Mouse (Mus musculus) MEL (cell line): ENCODE data around the gene Tead1. TPM values are rescaled to one million over a fixed set of nuclear protein-coding genes. Genes with fewer than 3 reads are reported as not detected.

Source experiments
- DNase-seq: peaks from one replicate; pipeline ENCODE4 v3.0.0; 2011; ENCODE audit warnings: low read depth, low spot score
- H3K27ac ChIP-seq: 2 replicates; pipeline ENCODE4 v1.5.1; 2012; ENCODE audit warnings: low read depth, mild to moderate bottlenecking, control low read depth, low read length, moderate library complexity; ENCODE audit not compliant: control insufficient read depth
- H3K27me3 ChIP-seq, 2 experiments: fragments of 150-350 bp in 1 of 2; sonication (generic) in 1 of 2; 2 replicates each; pipeline ENCODE4 v1.6.1; 2012; ENCODE audit warnings: low read length in 2 of 2, mild to moderate bottlenecking in 2 of 2, improper control_type of control experiment in 1 of 2, moderate library complexity in 1 of 2; ENCODE audit not compliant: insufficient read depth in 2 of 2, control insufficient read depth in 1 of 2
- H3K36me3 ChIP-seq, 2 experiments: 2 replicates each; pipeline ENCODE4 v1.6.1; 2012 to 2014; ENCODE audit warnings: low read length in 2 of 2, improper control_type of control experiment in 1 of 2, inconsistent platforms in 1 of 2, mild to moderate bottlenecking in 1 of 2; ENCODE audit not compliant: insufficient read depth in 2 of 2, control insufficient read depth in 1 of 2
- H3K4me1 ChIP-seq, 2 experiments: fragments of 150-350 bp in 1 of 2; sonication (generic) in 1 of 2; 2 replicates each; pipeline ENCODE4 v1.6.1; 2012; ENCODE audit warnings: low read length in 2 of 2, improper control_type of control experiment in 1 of 2, mild to moderate bottlenecking in 1 of 2; ENCODE audit not compliant: insufficient read depth in 2 of 2, control insufficient read depth in 1 of 2
- H3K4me3 ChIP-seq, 2 experiments: fragments of 150-350 bp in 1 of 2; sonication (generic) in 1 of 2; 2 replicates each; pipeline ENCODE4 v1.5.1; 2012; ENCODE audit warnings: low read depth in 2 of 2, low read length in 2 of 2, mild to moderate bottlenecking in 2 of 2, moderate library complexity in 2 of 2, control low read depth in 1 of 2, improper control_type of control experiment in 1 of 2; ENCODE audit not compliant: control insufficient read depth in 1 of 2, insufficient read depth in 1 of 2
- H3K79me2 ChIP-seq: 2 replicates; pipeline ENCODE4 v1.6.1; 2012; ENCODE audit warnings: mild to moderate bottlenecking, low read length, moderate library complexity; ENCODE audit not compliant: control insufficient read depth, poor library complexity, insufficient read depth
- H3K9ac ChIP-seq: 2 replicates; pipeline ENCODE4 v1.6.1; 2012; ENCODE audit warnings: low read depth, mild to moderate bottlenecking, control low read depth, low read length, moderate library complexity; ENCODE audit not compliant: control insufficient read depth, poor library complexity, severe bottlenecking
- H3K9me3 ChIP-seq: fragments of 150-350 bp; sonication (generic); replicated peaks from 2 replicates; pipeline ENCODE4 v1.6.1; 2012; ENCODE audit warnings: mild to moderate bottlenecking, low read length, improper control_type of control experiment, moderate library complexity; ENCODE audit not compliant: insufficient read depth
- CTCF ChIP-seq, 3 experiments: IDR thresholded peaks in 2 of 3; conservative IDR thresholded peaks in 1 of 3; 2 replicates each; pipeline ENCODE4 v1.5.1; 2011 to 2012; ENCODE audit warnings: low read length in 3 of 3, low read depth in 2 of 3, mild to moderate bottlenecking in 2 of 3, improper control_type of control experiment in 1 of 3, inconsistent platforms in 1 of 3, mixed read lengths in 1 of 3, moderate library complexity in 1 of 3; ENCODE audit not compliant: control insufficient read depth in 1 of 3, insufficient read depth in 1 of 3, poor library complexity in 1 of 3, severe bottlenecking in 1 of 3
- E2F4 ChIP-seq: IDR thresholded peaks from 2 replicates; pipeline ENCODE4 v1.6.1; 2011; ENCODE audit warnings: low read depth, low read length, improper control_type of control experiment, borderline replicate concordance
- ELF1 ChIP-seq: IDR thresholded peaks from 2 replicates; pipeline ENCODE4 v1.6.1; 2014; ENCODE audit warnings: low read depth, mild to moderate bottlenecking, inconsistent platforms, low read length, improper control_type of control experiment, moderate library complexity
- GABPA ChIP-seq: IDR thresholded peaks from 2 replicates; pipeline ENCODE4 v1.6.1; 2012; ENCODE audit warnings: low read depth, mild to moderate bottlenecking, inconsistent platforms, low read length, improper control_type of control experiment, moderate library complexity
- HCFC1 ChIP-seq: IDR thresholded peaks from 2 replicates; pipeline ENCODE4 v1.6.1; 2012; ENCODE audit warnings: low read depth, mild to moderate bottlenecking, inconsistent platforms, low read length, improper control_type of control experiment, moderate library complexity
- MXI1 ChIP-seq: IDR thresholded peaks from 2 replicates; pipeline ENCODE4 v1.6.1; 2011; ENCODE audit warnings: mild to moderate bottlenecking, low read depth, low read length, improper control_type of control experiment
- NELFE ChIP-seq: IDR thresholded peaks from 2 replicates; pipeline ENCODE4 v1.6.1; 2011; ENCODE audit warnings: low read depth, low read length, improper control_type of control experiment
- POLR2A ChIP-seq, 2 experiments: IDR thresholded peaks; 2 replicates each; pipeline ENCODE4 v1.6.1; 2011 to 2012; ENCODE audit warnings: low read length in 2 of 2, mild to moderate bottlenecking in 2 of 2, control low read depth in 1 of 2, improper control_type of control experiment in 1 of 2, low read depth in 1 of 2, moderate library complexity in 1 of 2; ENCODE audit not compliant: control insufficient read depth in 1 of 2, insufficient read depth in 1 of 2, poor library complexity in 1 of 2
- POLR2AphosphoS2 ChIP-seq: IDR thresholded peaks from 2 replicates; pipeline ENCODE4 v1.6.1; 2011; ENCODE audit warnings: low read length, improper control_type of control experiment
- RAD21 ChIP-seq: IDR thresholded peaks from 2 replicates; pipeline ENCODE4 v1.6.1; 2011; ENCODE audit warnings: mild to moderate bottlenecking, low read depth, low read length, improper control_type of control experiment
- RCOR1 ChIP-seq: IDR thresholded peaks from 2 replicates; pipeline ENCODE4 v1.6.1; 2012; ENCODE audit warnings: low read depth, mild to moderate bottlenecking, inconsistent platforms, low read length, improper control_type of control experiment
- SMC3 ChIP-seq: IDR thresholded peaks from 2 replicates; pipeline ENCODE4 v1.6.1; 2011; ENCODE audit warnings: low read depth, low read length, improper control_type of control experiment
- USF2 ChIP-seq, 2 experiments: IDR thresholded peaks; 2 replicates each; pipeline ENCODE4 v1.6.1; 2011 to 2012; ENCODE audit warnings: improper control_type of control experiment in 2 of 2, low read length in 2 of 2, borderline replicate concordance in 1 of 2, inconsistent platforms in 1 of 2, low read depth in 1 of 2, mild to moderate bottlenecking in 1 of 2; ENCODE audit not compliant: insufficient read depth in 1 of 2
- ZC3H11A ChIP-seq: IDR thresholded peaks from 2 replicates; pipeline ENCODE4 v1.6.1; 2012; ENCODE audit warnings: low read depth, mild to moderate bottlenecking, inconsistent platforms, low read length, improper control_type of control experiment
- ZKSCAN1 ChIP-seq: IDR thresholded peaks from 2 replicates; pipeline ENCODE4 v1.6.1; 2012; ENCODE audit warnings: low read depth, mild to moderate bottlenecking, inconsistent platforms, low read length, improper control_type of control experiment, moderate library complexity
- ZMIZ1 ChIP-seq: IDR thresholded peaks from 2 replicates; pipeline ENCODE4 v1.6.1; 2012; ENCODE audit warnings: low read depth, mild to moderate bottlenecking, inconsistent platforms, low read length, improper control_type of control experiment, moderate library complexity
- polyA plus RNA-seq, 2 experiments: library from polyadenylated mRNA; stranded (reverse) in 1 of 2; unstranded in 1 of 2; fragments of >175 nt in 1 of 2; fragments of >200 nt in 1 of 2; gene quantifications; 2 replicates each; pipeline versions ENCODE4 v1.2.1 to v1.2.4; 2012; ENCODE audit warnings: low replicate concordance in 2 of 2, low read depth in 1 of 2; ENCODE audit not compliant: insufficient read length in 2 of 2, insufficient read depth in 1 of 2, missing spikeins in 1 of 2
- total RNA-seq: library from RNA; depleted of rRNA; stranded (reverse); fragments of 300-350 nt; gene quantifications from 2 replicates; pipeline ENCODE4 v1.2.3, GENCODE M21; 2012

Tead1 gene
- total and polyA plus RNA-seq, 3 experiments, result not detected

GRCm38 (mm10) chr7:112946706-112947105 lies 267.6 kb downstream of the Tead1 start:
- no peaks in the 10 kb centered on the region for H3K79me2 ChIP-seq
- H3K4me3 ChIP-seq, result no peak overlapping the region
- no peak overlapping the region for H3K9ac ChIP-seq
- no peaks in the 10 kb centered on the region for H3K9me3 ChIP-seq
- H3K36me3 ChIP-seq, result no peaks in the 10 kb centered on the region
- no peak for DNase-seq
- TF ChIP-seq ZKSCAN1 (no peak), GABPA (no peak), SMC3 (no peak), HCFC1 (no peak), ELF1 (no peak), USF2 (IDR thresholded peaks at IDR 0.05; ENCODE audit: borderline replicate concordance in 1 of 2, insufficient read depth in 1 of 2, low read depth in 1 of 2, low read length in 2 of 2) (no peak)
- TF ChIP-seq, all 39 proteins: peak for 0
- no peaks in the 10 kb centered on the region for H3K27me3 ChIP-seq
- no peak overlapping the region for H3K27ac ChIP-seq
- no peaks in the 10 kb centered on the region for H3K4me1 ChIP-seq

- Histone ChIP-seq H3K27ac (no peak within 1 kb of the TSS), H3K9ac (no peak within 1 kb of the TSS), H3K4me3 (no peak within 1 kb of the TSS), H3K4me1 (no peaks in the 10 kb centered on the region), H3K27me3 (no peaks in the 10 kb centered on the region), H3K36me3 (no peaks in the 10 kb centered on the region), H3K9me3 (no peaks in the 10 kb centered on the region), H3K79me2 (no peaks in the 10 kb centered on the region)
- no peak for TF ChIP-seq POLR2AphosphoS2
- no peak for TF ChIP-seq RCOR1
- TF ChIP-seq ZMIZ1, result no peak
- no peak for TF ChIP-seq MXI1
- no peak for TF ChIP-seq RAD21
- no peak for TF ChIP-seq POLR2A (IDR thresholded peaks at IDR 0.05; ENCODE audit: control insufficient read depth in 1 of 2, insufficient read depth in 1 of 2, low read depth in 1 of 2, low read length in 2 of 2, poor library complexity in 1 of 2)
- TF ChIP-seq SMC3, result no peak
- TF ChIP-seq NELFE, result no peak
- TF ChIP-seq ZC3H11A, result no peak
- no peak for TF ChIP-seq E2F4
- no peak for TF ChIP-seq CTCF (IDR thresholded peaks at IDR 0.05 in 2 of 3, conservative IDR thresholded peaks at IDR 0.05 in 1 of 3; ENCODE audit: control insufficient read depth in 1 of 3, insufficient read depth in 1 of 3, low read depth in 2 of 3, low read length in 3 of 3, poor library complexity in 1 of 3, severe bottlenecking in 1 of 3)
- DNase-seq, result no peak
These were observed 274.7 kb downstream of the Tead1 start, which contains the start of gene Rassf10 for GRCm38 (mm10) chr7:112953777-112954291. TSS of gene Rassf10 (plus strand) at chr7:112953962.
